Mouse (Mus musculus) liver, embryonic 14.5 days (tissue): ENCODE results near the gene Prkd3. TPM values are rescaled to one million over a fixed set of nuclear protein-coding genes. Genes with fewer than 3 reads are reported as not detected.

Experiments
- ATAC-seq: fragments of 200-750 bp; cut with Nextera tagmentation; 2 replicates; pipeline ENCODE4 v1.8.0; 2017; ENCODE audit warnings: moderate number of reproducible peaks, mild to moderate bottlenecking, moderate library complexity; ENCODE audit not compliant: insufficient read depth
- DNase-seq, 3 experiments: peaks; one replicate each; pipeline ENCODE4 v3.0.0-alpha.2; 2012 to 2013; ENCODE audit warnings: low read depth in 3 of 3, low spot score in 3 of 3
- H3K27ac ChIP-seq: fragments of 300-500 bp; sonication (generic); 2 replicates; pipeline ENCODE4 v1.5.1; 2014; ENCODE audit warnings: moderate library complexity, mild to moderate bottlenecking, control low read depth, inconsistent platforms
- H3K27me3 ChIP-seq: fragments of 300-500 bp; sonication (generic); 2 replicates; pipeline ENCODE4 v1.6.1; 2014; ENCODE audit warnings: mild to moderate bottlenecking, low read length, moderate library complexity; ENCODE audit not compliant: control insufficient read depth, insufficient read depth
- H3K36me3 ChIP-seq: fragments of 300-500 bp; sonication (generic); replicated peaks from 2 replicates; pipeline ENCODE4 v1.6.1; 2014; ENCODE audit warnings: low read depth; ENCODE audit not compliant: control insufficient read depth, insufficient read depth
- H3K4me1 ChIP-seq, 2 experiments: fragments of 200-500 bp in 1 of 2; fragments of 300-500 bp in 1 of 2; sonication (generic) in 1 of 2; replicated peaks; 2 replicates each; pipeline ENCODE4 v1.6.1; 2012 to 2014; ENCODE audit warnings: antibody characterized with exemption in 1 of 2, inconsistent platforms in 1 of 2, low read length in 1 of 2; ENCODE audit not compliant: control insufficient read depth in 2 of 2, insufficient read depth in 2 of 2
- H3K4me2 ChIP-seq: fragments of 300-500 bp; sonication (generic); 2 replicates; pipeline ENCODE4 v1.6.1; 2014; ENCODE audit warnings: low read depth, mild to moderate bottlenecking, control low read depth, moderate library complexity
- H3K4me3 ChIP-seq, 2 experiments: fragments of 200-500 bp in 1 of 2; fragments of 300-500 bp in 1 of 2; sonication (generic) in 1 of 2; 2 replicates each; pipeline ENCODE4 v1.5.1; 2012 to 2014; ENCODE audit warnings: low read depth in 2 of 2, low read length in 2 of 2, mild to moderate bottlenecking in 2 of 2, control low read depth in 1 of 2, inconsistent platforms in 1 of 2, moderate library complexity in 1 of 2; ENCODE audit not compliant: insufficient read depth in 1 of 2
- H3K9ac ChIP-seq: fragments of 300-500 bp; sonication (generic); replicated peaks from 2 replicates; pipeline ENCODE4 v1.6.1; 2014; ENCODE audit warnings: mild to moderate bottlenecking, control low read depth, moderate library complexity
- H3K9me3 ChIP-seq: fragments of 300-500 bp; sonication (generic); 2 replicates; pipeline ENCODE4 v1.6.1; 2016; ENCODE audit warnings: low read length, mixed read lengths; ENCODE audit not compliant: control insufficient read depth
- CTCF ChIP-seq: IDR thresholded peaks from 2 replicates; pipeline ENCODE4 v1.5.1; 2016; ENCODE audit warnings: antibody characterized with exemption, low read depth, control low read depth
- EP300 ChIP-seq: IDR thresholded peaks from 2 replicates; pipeline ENCODE4 v1.6.1; 2016; ENCODE audit warnings: antibody characterized with exemption, low read depth
- WGBS: fragments of 180-500 bp; shearing (Covaris S2); extraction: QIAGEN DNeasy Blood & Tissue Kit; methylation state at CpG from one replicate; pipeline ENCODE4 v1.1.7; 2014; ENCODE audit not compliant: insufficient replicate concordance; 5-methylcytosine and 5-hydroxymethylcytosine counted together
- polyA plus RNA-seq, 2 experiments: library from polyadenylated mRNA; depleted of rRNA in 1 of 2; stranded (reverse) in 1 of 2; unstranded in 1 of 2; fragments of >200 nt; fragmentation: Nextera tagmentation in 1 of 2; extraction: Ambion mirVana in 1 of 2; gene quantifications; 2 replicates each; pipeline versions ENCODE4 v1.2.1 to v1.2.3; 2012 to 2014

The Prkd3 gene
- polyA plus RNA-seq, 2 experiments, result 6.0 TPM

DNA sequence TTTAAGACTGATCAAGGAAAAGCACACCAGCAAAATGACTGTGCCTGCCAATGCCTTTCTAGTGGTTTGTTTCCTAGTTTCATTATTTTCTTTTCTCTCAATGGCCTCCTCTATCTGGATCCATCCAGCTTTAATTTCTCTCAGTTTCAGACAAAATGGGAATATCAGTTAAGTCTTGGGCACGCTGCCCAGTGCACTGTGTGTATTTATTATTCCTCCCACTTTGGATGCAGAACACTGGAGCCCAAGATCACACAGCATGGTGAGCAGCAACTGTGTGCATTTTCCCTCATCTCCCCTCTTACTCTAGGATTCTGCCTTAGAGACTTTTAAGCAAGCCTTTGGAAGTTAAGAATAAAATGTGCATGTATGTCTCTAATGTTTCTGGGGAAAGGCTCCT lies 56.2 kb downstream of the Prkd3 start:
- H3K4me1 ChIP-seq, result no peaks in the 10 kb centered on the region
- no peak for ATAC-seq
- no peaks in the 10 kb centered on the region for H3K27me3 ChIP-seq
- DNase-seq, result no peak
- WGBS, result 79% methylated on average over 1 of the region's 1 CpGs
- H3K4me3 ChIP-seq, result no peak overlapping the region
- H3K4me2 ChIP-seq, result no peak overlapping the region
- H3K9ac ChIP-seq, result no peak overlapping the region
- H3K27ac ChIP-seq, result no peak overlapping the region
- H3K9me3 ChIP-seq, result no peaks in the 10 kb centered on the region
- no peak for TF ChIP-seq EP300
- no peak for TF ChIP-seq CTCF
- H3K36me3 ChIP-seq, result no peaks in the 10 kb centered on the region; the same call in 1 of the 2 replicates

DNA sequence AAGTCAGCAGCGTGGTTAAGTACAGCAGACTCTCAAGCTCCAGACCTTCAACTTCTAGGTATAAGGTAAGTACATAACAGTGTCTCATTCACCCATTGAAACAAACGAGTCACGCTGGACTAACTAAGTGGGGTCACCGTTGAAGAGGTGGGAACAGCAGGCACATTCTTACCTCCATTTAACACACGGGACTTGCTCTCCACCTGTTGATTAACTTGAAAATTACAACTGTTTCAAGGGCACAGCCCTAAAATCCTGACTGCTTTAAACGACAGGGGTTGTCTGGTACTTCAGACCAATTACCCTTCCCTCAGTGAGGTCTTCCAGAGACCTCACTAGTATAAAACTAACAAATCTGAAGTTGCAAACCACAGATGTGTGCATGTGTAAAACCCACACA lies 61.1 kb downstream of the Prkd3 start:
- WGBS, result 68% methylated on average over 6 of the region's 6 CpGs
- Histone ChIP-seq H3K9ac (no peak overlapping the region), H3K4me3 (no peak overlapping the region)

DNA sequence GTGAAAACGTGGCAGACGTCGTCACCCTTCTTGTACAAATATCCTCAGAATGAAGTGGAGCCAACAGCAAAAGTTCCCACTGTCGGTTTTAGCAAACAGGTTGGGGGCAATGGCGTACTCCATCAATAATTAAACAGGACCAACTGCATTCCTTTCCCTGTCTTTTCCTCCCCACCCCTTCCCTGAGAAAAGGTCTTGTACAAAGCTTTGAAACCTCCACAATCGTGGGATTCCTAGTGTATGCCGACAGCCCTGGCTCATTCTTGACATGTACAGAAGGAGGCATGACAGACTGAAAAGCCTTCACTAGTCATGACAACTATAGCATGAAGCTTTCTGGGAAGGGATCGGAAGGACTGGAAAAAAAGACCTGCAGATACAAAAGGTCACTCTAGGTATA lies 67.4 kb downstream of the Prkd3 start:
- WGBS, result 67% methylated on average over 8 of the region's 8 CpGs
- no peak overlapping the region for H3K9ac ChIP-seq
- H3K4me3 ChIP-seq, result no peak overlapping the region
- no peak overlapping the region for H3K27ac ChIP-seq
- H3K9me3 ChIP-seq, result no peaks in the 10 kb centered on the region
- H3K36me3 ChIP-seq, result peaks cover 3% of the 10 kb centered on the region
- DNase-seq (no peak), ATAC-seq (no peak)
- H3K4me2 ChIP-seq, result no peak overlapping the region
- no peaks in the 10 kb centered on the region for H3K27me3 ChIP-seq
- TF ChIP-seq EP300, result no peak
- TF ChIP-seq CTCF, result no peak
- no peaks in the 10 kb centered on the region for H3K4me1 ChIP-seq

More for the DNA sequence above, 61.1 kb downstream of the Prkd3 start:
- Histone ChIP-seq H3K4me1 (no peaks in the 10 kb centered on the region), H3K27ac (no peak overlapping the region), H3K36me3 (no peaks in the 10 kb centered on the region; the same call in 1 of the 2 replicates), H3K27me3 (no peaks in the 10 kb centered on the region), H3K4me2 (no peak overlapping the region), H3K9me3 (no peaks in the 10 kb centered on the region)
- no peak for TF ChIP-seq CTCF
- TF ChIP-seq EP300, result no peak
- no peak for ATAC-seq
- no peak for DNase-seq

DNA sequence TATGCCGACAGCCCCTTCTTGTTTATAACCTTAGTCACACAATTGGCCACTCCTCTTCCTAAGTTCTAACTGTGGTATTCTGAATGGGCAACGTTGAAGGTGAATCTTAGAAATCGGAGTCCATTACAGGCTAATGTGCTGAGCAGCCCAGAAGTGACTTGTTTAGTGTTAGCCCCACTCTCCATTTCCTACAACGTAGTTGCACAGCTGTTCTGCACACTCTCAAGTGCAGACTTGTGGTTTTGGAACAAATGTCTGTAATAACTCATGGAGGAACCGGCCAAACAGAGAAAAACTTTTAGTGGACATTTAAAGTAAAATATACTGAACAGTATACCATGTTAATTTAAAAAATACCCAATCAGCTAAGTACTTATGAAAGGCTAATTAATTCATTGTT lies 68.5 kb downstream of the Prkd3 start:
- 77% methylated on average over 5 of the region's 5 CpGs for WGBS
- TF ChIP-seq EP300 (no peak), CTCF (no peak)
- H3K36me3 ChIP-seq, result peaks cover 3% of the 10 kb centered on the region

DNA sequence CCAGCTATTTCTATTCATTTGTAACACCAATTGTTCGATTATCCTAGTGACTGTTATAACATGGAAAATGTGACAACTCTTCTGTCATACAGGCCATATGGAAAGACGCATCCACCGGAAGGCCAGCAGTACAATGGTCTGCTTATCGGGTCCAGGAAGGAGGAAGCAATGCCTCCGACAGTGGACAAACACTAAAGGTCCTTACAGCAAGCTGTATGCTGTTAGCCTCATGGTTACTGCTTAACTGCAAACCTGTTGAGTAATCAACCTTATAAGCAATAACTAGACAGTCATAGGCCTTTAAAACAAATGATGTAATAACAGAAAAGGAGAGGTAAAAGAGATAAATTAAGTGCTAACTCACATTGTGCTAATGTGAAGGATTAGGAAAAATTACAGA lies 69.4 kb downstream of the Prkd3 start:
- Histone ChIP-seq H3K9me3 (no peaks in the 10 kb centered on the region), H3K9ac (no peak overlapping the region), H3K27me3 (no peaks in the 10 kb centered on the region), H3K36me3 (peaks cover 7% of the 10 kb centered on the region), H3K4me2 (no peak overlapping the region), H3K4me1 (no peaks in the 10 kb centered on the region), H3K4me3 (no peak overlapping the region), H3K27ac (no peak overlapping the region)
- DNase-seq, result no peak
- no peak for ATAC-seq
- 71% methylated on average over 5 of the region's 5 CpGs for WGBS
- TF ChIP-seq CTCF, result no peak
- no peak for TF ChIP-seq EP300

More for the DNA sequence above, 68.5 kb downstream of the Prkd3 start:
- Histone ChIP-seq H3K27me3 (no peaks in the 10 kb centered on the region), H3K27ac (no peak overlapping the region), H3K4me2 (no peak overlapping the region), H3K9ac (no peak overlapping the region), H3K4me1 (no peaks in the 10 kb centered on the region), H3K4me3 (no peak overlapping the region), H3K9me3 (no peaks in the 10 kb centered on the region)
- no peak for ATAC-seq
- DNase-seq, result no peak
